Mouse (Mus musculus) CH12.LX (cell line): ENCODE results near the gene Galnt16. TPM values are rescaled to one million over a fixed set of nuclear protein-coding genes. Genes with fewer than 3 reads are reported as not detected.

ENCODE experiments used
- DNase-seq: peaks from one replicate; pipeline ENCODE4 v3.0.0-alpha.2; 2013; ENCODE audit errors: extremely low read depth
- H3K27ac ChIP-seq: 2 replicates; pipeline ENCODE4 v1.5.1; 2012; ENCODE audit warnings: low read depth, mild to moderate bottlenecking, control low read depth, moderate library complexity; ENCODE audit not compliant: insufficient read depth
- H3K27me3 ChIP-seq: replicated peaks from 2 replicates; pipeline ENCODE3; 2012; ENCODE audit warnings: inconsistent platforms
- H3K36me3 ChIP-seq, 2 experiments: replicated peaks in 1 of 2; 2 replicates each; pipeline versions ENCODE3 to v1.6.1; 2012; ENCODE audit warnings: inconsistent platforms in 1 of 2, low read length in 1 of 2, mild to moderate bottlenecking in 1 of 2, mixed read lengths in 1 of 2, moderate library complexity in 1 of 2; ENCODE audit not compliant: control insufficient read depth in 1 of 2, insufficient read depth in 1 of 2
- H3K4me1 ChIP-seq, 2 experiments: 2 replicates each; pipeline ENCODE4 v1.6.1; 2012; ENCODE audit warnings: inconsistent platforms in 1 of 2, moderate library complexity in 1 of 2; ENCODE audit not compliant: insufficient read depth in 2 of 2, control insufficient read depth in 1 of 2
- H3K4me2 ChIP-seq: 2 replicates; pipeline ENCODE4 v1.6.1; 2012; ENCODE audit warnings: low read depth, mild to moderate bottlenecking, control low read depth; ENCODE audit not compliant: poor library complexity, insufficient read depth, severe bottlenecking
- H3K4me3 ChIP-seq, 3 experiments: fragments of 150-350 bp in 1 of 3; sonication (generic) in 1 of 3; replicated peaks in 1 of 3; 2 replicates each; pipeline versions ENCODE3 to v1.5.1; 2011 to 2012; ENCODE audit warnings: low read depth in 2 of 3, low read length in 2 of 3, mild to moderate bottlenecking in 2 of 3, moderate library complexity in 2 of 3, control low read depth in 1 of 3, improper control_type of control experiment in 1 of 3, inconsistent platforms in 1 of 3, mixed read lengths in 1 of 3; ENCODE audit not compliant: poor library complexity in 1 of 3
- H3K79me2 ChIP-seq: replicated peaks from 2 replicates; pipeline ENCODE4 v1.6.1; 2012; ENCODE audit warnings: mild to moderate bottlenecking, moderate library complexity; ENCODE audit not compliant: control insufficient read depth, poor library complexity, insufficient read depth, severe bottlenecking; ENCODE audit errors: extremely low read depth
- H3K9ac ChIP-seq: 2 replicates; pipeline ENCODE4 v1.6.1; 2012; ENCODE audit warnings: low read depth, mild to moderate bottlenecking, control low read depth, moderate library complexity; ENCODE audit not compliant: insufficient read depth
- H3K9me3 ChIP-seq: replicated peaks from 2 replicates; pipeline ENCODE3; 2012; ENCODE audit warnings: low read length, inconsistent platforms, mixed read lengths
- BHLHE40 ChIP-seq: IDR thresholded peaks from 2 replicates; pipeline ENCODE4 v1.6.1; 2011; ENCODE audit warnings: mild to moderate bottlenecking, low read depth, low read length, improper control_type of control experiment
- CTCF ChIP-seq, 2 experiments: IDR thresholded peaks in 1 of 2; conservative IDR thresholded peaks in 1 of 2; 2 replicates each; pipeline ENCODE4 v1.5.1; 2011 to 2012; ENCODE audit warnings: low read depth in 2 of 2, low read length in 2 of 2, improper control_type of control experiment in 1 of 2, inconsistent platforms in 1 of 2, mild to moderate bottlenecking in 1 of 2, moderate library complexity in 1 of 2
- ELF1 ChIP-seq: IDR thresholded peaks from 2 replicates; pipeline ENCODE4 v1.6.1; 2014; ENCODE audit warnings: low read depth, mild to moderate bottlenecking, inconsistent platforms, low read length, improper control_type of control experiment
- ETS1 ChIP-seq: conservative IDR thresholded peaks from 2 replicates; pipeline ENCODE4 v1.6.1; 2012; ENCODE audit warnings: low read depth, mild to moderate bottlenecking, inconsistent platforms, low read length, improper control_type of control experiment, moderate library complexity
- GABPA ChIP-seq: IDR thresholded peaks from 2 replicates; pipeline ENCODE4 v1.6.1; 2012; ENCODE audit warnings: low read depth, low read length, improper control_type of control experiment, inconsistent platforms; ENCODE audit not compliant: insufficient replicate concordance
- IRF4 ChIP-seq: IDR thresholded peaks from 2 replicates; pipeline ENCODE4 v1.6.1; 2014; ENCODE audit warnings: low read depth, mild to moderate bottlenecking, inconsistent platforms, low read length, improper control_type of control experiment
- JUND ChIP-seq: conservative IDR thresholded peaks from 2 replicates; pipeline ENCODE4 v1.6.1; 2011; ENCODE audit warnings: low read depth, low read length, improper control_type of control experiment
- MAZ ChIP-seq: IDR thresholded peaks from 2 replicates; pipeline ENCODE4 v1.6.1; 2012; ENCODE audit warnings: low read depth, mild to moderate bottlenecking, inconsistent platforms, low read length, improper control_type of control experiment, moderate library complexity
- MXI1 ChIP-seq: IDR thresholded peaks from 2 replicates; pipeline ENCODE4 v1.6.1; 2011; ENCODE audit warnings: mild to moderate bottlenecking, low read depth, low read length, improper control_type of control experiment
- MYC ChIP-seq: IDR thresholded peaks from 2 replicates; pipeline ENCODE4 v1.6.1; 2011; ENCODE audit warnings: low read depth, mild to moderate bottlenecking, improper control_type of control experiment, low read length
- NELFE ChIP-seq: IDR thresholded peaks from 2 replicates; pipeline ENCODE4 v1.6.1; 2011; ENCODE audit warnings: low read depth, low read length, improper control_type of control experiment
- PAX5 ChIP-seq: IDR thresholded peaks from 2 replicates; pipeline ENCODE4 v1.6.1; 2012; ENCODE audit warnings: low read length, inconsistent platforms, mixed read lengths
- POLR2AphosphoS2 ChIP-seq: IDR thresholded peaks from 2 replicates; pipeline ENCODE4 v1.6.1; 2011; ENCODE audit warnings: low read depth, low read length, improper control_type of control experiment
- RAD21 ChIP-seq: IDR thresholded peaks from 2 replicates; pipeline ENCODE4 v1.6.1; 2011; ENCODE audit warnings: low read depth, mild to moderate bottlenecking, low read length, improper control_type of control experiment, moderate library complexity
- RCOR1 ChIP-seq: conservative IDR thresholded peaks from 2 replicates; pipeline ENCODE4 v1.6.1; 2012; ENCODE audit warnings: low read depth, mild to moderate bottlenecking, inconsistent platforms, low read length, improper control_type of control experiment
- SIN3A ChIP-seq: IDR thresholded peaks from 2 replicates; pipeline ENCODE4 v1.6.1; 2012; ENCODE audit warnings: low read length, improper control_type of control experiment, inconsistent platforms
- SMC3 ChIP-seq: IDR thresholded peaks from 2 replicates; pipeline ENCODE4 v1.6.1; 2011; ENCODE audit warnings: low read depth, low read length, improper control_type of control experiment
- TBP ChIP-seq: conservative IDR thresholded peaks from 2 replicates; pipeline ENCODE4 v1.6.1; 2011; ENCODE audit warnings: low read depth, low read length, improper control_type of control experiment
- TCF12 ChIP-seq: IDR thresholded peaks from 2 replicates; pipeline ENCODE4 v1.6.1; 2014; ENCODE audit warnings: low read depth, mild to moderate bottlenecking, inconsistent platforms, low read length, improper control_type of control experiment
- ZC3H11A ChIP-seq: IDR thresholded peaks from 2 replicates; pipeline ENCODE4 v1.6.1; 2012; ENCODE audit warnings: low read depth, mild to moderate bottlenecking, inconsistent platforms, low read length, improper control_type of control experiment
- ZNF384 ChIP-seq: IDR thresholded peaks from 2 replicates; pipeline ENCODE4 v1.6.1; 2012; ENCODE audit warnings: low read depth, low read length, improper control_type of control experiment, inconsistent platforms
- dilution Hi-C: fragments of 300-500 bp; cut with MboI; formaldehyde crosslinking; loops from 2 replicates; pipeline ENCODE4 v1.14.3; 2020; ENCODE audit warnings: low sequenced_read_pairs; ENCODE audit not compliant: extremely low pct_unique_long_range_greater_than_20kb, extremely low pct_ligation_motif_present
- in situ Hi-C: fragments of 300-500 bp; cut with MboI; formaldehyde crosslinking; loops from 3 replicates; pipeline ENCODE4 v1.14.3; 2019; ENCODE audit warnings: low sequenced_read_pairs, low pct_ligation_motif_present, low pct_unique_long_range_greater_than_20kb, mixed read lengths
- polyA plus RNA-seq: library from polyadenylated mRNA; unstranded; fragments of >175 nt; gene quantifications from 2 replicates; pipeline ENCODE4 v1.2.1, GENCODE M21; 2012; ENCODE audit warnings: low read depth; ENCODE audit not compliant: insufficient read length
- total RNA-seq, 2 experiments: library from RNA; depleted of rRNA; stranded (reverse); fragments of 300-350 nt in 1 of 2; fragments of >200 nt in 1 of 2; gene quantifications; 2 replicates each; pipeline ENCODE4 v1.2.3; 2012 to 2014

The Galnt16 gene
- total and polyA plus RNA-seq, 3 experiments: not detected

DNA sequence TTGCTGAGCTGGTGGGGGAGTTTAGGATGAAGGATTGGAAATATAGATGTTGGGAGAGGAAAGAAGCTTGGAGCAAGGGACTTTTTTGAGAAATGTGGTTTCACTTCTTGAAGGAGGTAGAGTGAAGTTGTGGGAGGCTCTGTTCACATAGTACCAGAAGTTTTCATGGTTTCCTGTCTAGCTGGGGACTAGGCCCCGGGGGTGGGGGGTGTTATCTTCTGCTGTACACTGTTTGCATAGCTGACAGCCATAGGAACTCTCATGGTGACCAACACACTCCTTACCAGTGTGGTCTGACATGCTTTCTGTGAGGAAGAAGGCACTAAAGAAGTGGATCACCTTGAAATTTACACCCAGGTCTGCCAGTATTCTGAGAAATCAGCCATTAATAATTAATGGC lies 22.4 kb upstream of the Galnt16 start (continued):
- no peak for TF ChIP-seq BHLHE40

DNA sequence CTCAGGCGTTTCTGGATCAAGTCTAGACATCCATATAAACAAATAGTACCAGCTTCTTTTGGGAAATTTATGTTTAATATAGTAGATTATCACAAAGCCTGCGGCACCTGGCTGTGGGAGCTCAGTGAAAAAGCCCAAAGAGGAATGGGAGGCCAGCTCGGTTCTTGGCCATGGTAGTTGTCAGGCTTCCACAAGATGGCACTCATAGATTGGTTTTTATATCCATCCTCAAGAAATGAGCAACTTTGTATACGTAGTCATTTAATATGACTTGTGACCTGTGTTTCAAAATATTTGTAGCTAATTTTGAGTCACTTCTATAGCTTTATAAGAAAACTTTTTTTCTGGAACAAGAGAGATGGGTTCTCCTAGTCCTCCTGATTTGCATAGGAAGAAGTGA lies 19.7 kb upstream of the Galnt16 start:
- Histone ChIP-seq H3K4me2 (no peak overlapping the region), H3K9ac (no peak overlapping the region), H3K4me1 (peaks cover 0 to 9% of the 10 kb centered on the region in 2 experiments; a peak in 2 of 4 replicates), H3K27me3 (no peaks in the 10 kb centered on the region), H3K36me3 (peaks cover 2 to 17% of the 10 kb centered on the region in 2 experiments), H3K79me2 (no peaks in the 10 kb centered on the region), H3K4me3 (no peak overlapping the region), H3K9me3 (no peaks in the 10 kb centered on the region), H3K27ac (no peak overlapping the region)
- no peak for DNase-seq
- TF ChIP-seq CTCF (conservative IDR thresholded peaks at IDR 0.05 in 1 of 2, IDR thresholded peaks at IDR 0.05 in 1 of 2; ENCODE audit: low read depth in 2 of 2, low read length in 2 of 2) (peak in 1 of 2 experiments; percentile 46; a peak in 2 of 4 replicates), POLR2AphosphoS2 (no peak), JUND (no peak), RAD21 (peak; percentile 47), TCF12 (no peak), ZNF384 (no peak)
- dilution Hi-C loops: no loop called here
- in situ Hi-C loops: no loop called here

DNA sequence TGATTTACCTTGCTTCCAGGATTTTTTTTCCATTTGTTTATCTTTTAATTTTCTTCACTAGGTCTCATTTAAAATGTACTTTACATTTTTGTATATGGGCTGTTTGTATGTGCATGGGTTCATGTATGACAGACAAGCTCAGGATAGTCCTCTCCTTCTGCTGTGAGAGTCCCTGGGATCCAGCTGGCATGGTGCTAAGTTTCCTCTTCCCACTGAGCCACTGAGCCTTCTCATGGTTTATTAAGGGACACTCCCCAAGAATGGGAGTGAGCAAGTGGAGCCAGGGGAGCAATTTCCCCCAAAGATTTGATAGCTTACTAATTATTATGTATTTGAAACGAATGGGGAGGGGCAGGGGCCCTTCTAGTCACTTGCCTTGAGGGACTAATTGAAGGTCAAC lies 17.6 kb upstream of the Galnt16 start:
- H3K9ac ChIP-seq: no peak overlapping the region
- peaks cover 2 to 15% of the 10 kb centered on the region in 2 experiments for H3K36me3 ChIP-seq
- no peaks in the 10 kb centered on the region for H3K9me3 ChIP-seq
- no peak overlapping the region for H3K4me3 ChIP-seq
- no peaks in the 10 kb centered on the region for H3K79me2 ChIP-seq
- no peak for DNase-seq
- no peak overlapping the region for H3K4me2 ChIP-seq
- H3K27me3 ChIP-seq: no peaks in the 10 kb centered on the region
- H3K4me1 ChIP-seq: peaks cover 0 to 14% of the 10 kb centered on the region in 2 experiments; a peak in 2 of 4 replicates
- H3K27ac ChIP-seq: no peak overlapping the region
- in situ Hi-C loops: no loop called here
- dilution Hi-C loops: no loop called here
- TF ChIP-seq ZNF384 (no peak), ZC3H11A (no peak), GABPA (no peak), SIN3A (no peak), RCOR1 (no peak), RAD21 (no peak), ETS1 (no peak)
- TF ChIP-seq, all 38 proteins: peak for 0

DNA sequence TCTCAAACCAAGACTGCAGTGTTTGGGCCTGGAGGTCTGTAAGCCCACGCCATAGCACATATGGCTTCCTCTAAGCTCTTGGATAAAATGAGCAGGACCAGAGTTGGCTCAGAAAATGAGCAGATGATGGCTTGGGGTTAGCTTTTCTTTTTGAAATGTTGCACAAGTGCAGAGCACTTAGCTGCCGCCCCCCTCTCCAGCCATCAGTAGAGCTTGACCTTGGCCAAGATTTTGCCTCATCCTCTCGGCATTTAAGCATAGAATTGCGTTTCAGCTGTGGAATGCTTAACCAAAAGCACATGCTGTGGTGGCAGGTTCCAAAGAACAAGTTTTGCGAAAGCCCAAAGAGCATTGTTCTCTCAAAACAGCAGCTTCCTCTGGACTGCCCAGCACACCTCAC lies 13.4 kb upstream of the Galnt16 start:
- Histone ChIP-seq H3K36me3 (peaks cover 2 to 4% of the 10 kb centered on the region in 2 experiments), H3K9me3 (no peaks in the 10 kb centered on the region), H3K4me1 (peaks cover 0 to 14% of the 10 kb centered on the region in 2 experiments; a peak in 1 of 4 replicates), H3K27me3 (no peaks in the 10 kb centered on the region), H3K27ac (no peak overlapping the region), H3K4me3 (no peak overlapping the region), H3K79me2 (no peaks in the 10 kb centered on the region), H3K9ac (no peak overlapping the region), H3K4me2 (no peak overlapping the region)
- TF ChIP-seq JUND (no peak), NELFE (no peak), MAZ (no peak), MYC (no peak), MXI1 (no peak), GABPA (no peak), SIN3A (no peak), CTCF (conservative IDR thresholded peaks at IDR 0.05 in 1 of 2, IDR thresholded peaks at IDR 0.05 in 1 of 2; ENCODE audit: low read depth in 2 of 2, low read length in 2 of 2) (no peak), SMC3 (no peak), ELF1 (no peak), BHLHE40 (no peak), PAX5 (no peak), RCOR1 (no peak), IRF4 (no peak), TBP (no peak), ZC3H11A (no peak), ETS1 (no peak), ZNF384 (no peak)
- dilution Hi-C loops (no loop called here), in situ Hi-C loops (no loop called here)
- no peak for DNase-seq
